Mouse (Mus musculus) intestine, postnatal 0 days (tissue): ENCODE measurements around the gene Nicn1. TPM values are rescaled to one million over a fixed set of nuclear protein-coding genes. Genes with fewer than 3 reads are reported as not detected.

Source experiments
- ATAC-seq: fragments of 200-750 bp; cut with Nextera tagmentation; 2 replicates; pipeline ENCODE4 v1.8.0; 2017; ENCODE audit warnings: mild to moderate bottlenecking, moderate TSS enrichment, moderate library complexity
- H3K27ac ChIP-seq: fragments of 300-500 bp; sonication (generic); 2 replicates; pipeline ENCODE4 v1.5.1; 2014; ENCODE audit warnings: mild to moderate bottlenecking, low read depth, low read length, moderate library complexity
- H3K27me3 ChIP-seq: fragments of 300-500 bp; sonication (generic); replicated peaks from 2 replicates; pipeline ENCODE4 v1.6.1; 2014; ENCODE audit warnings: low read length, mixed read lengths; ENCODE audit not compliant: control insufficient read depth, insufficient read depth
- H3K36me3 ChIP-seq: fragments of 300-500 bp; sonication (generic); 2 replicates; pipeline ENCODE4 v1.6.1; 2014; ENCODE audit warnings: mild to moderate bottlenecking, moderate library complexity; ENCODE audit not compliant: control insufficient read depth, insufficient read depth
- H3K4me1 ChIP-seq: fragments of 300-500 bp; sonication (generic); replicated peaks from 2 replicates; pipeline ENCODE4 v1.6.1; 2014; ENCODE audit warnings: antibody characterized with exemption, low read length, mixed read lengths; ENCODE audit not compliant: control insufficient read depth, insufficient read depth
- H3K4me2 ChIP-seq: fragments of 300-500 bp; sonication (generic); replicated peaks from 2 replicates; pipeline ENCODE4 v1.6.1; 2014; ENCODE audit warnings: low read depth, mild to moderate bottlenecking, moderate library complexity
- H3K4me3 ChIP-seq: fragments of 300-500 bp; sonication (generic); 2 replicates; pipeline ENCODE4 v1.5.1; 2014; ENCODE audit warnings: low read depth, low read length
- H3K9ac ChIP-seq: fragments of 300-500 bp; sonication (generic); 2 replicates; pipeline ENCODE4 v1.6.1; 2014; ENCODE audit warnings: mild to moderate bottlenecking, low read depth, low read length
- H3K9me3 ChIP-seq: fragments of 300-500 bp; sonication (generic); 2 replicates; pipeline ENCODE4 v1.6.1; 2016; ENCODE audit warnings: mixed run types; ENCODE audit not compliant: control insufficient read depth
- CTCF ChIP-seq: sonication (generic); IDR thresholded peaks from 2 replicates; pipeline ENCODE4 v1.5.1; 2016; ENCODE audit warnings: low read depth, mild to moderate bottlenecking, control low read depth, antibody characterized with exemption, moderate library complexity
- WGBS: fragments of 180-500 bp; shearing (Covaris S2); extraction: QIAGEN DNeasy Blood & Tissue Kit; methylation state at CpG from one replicate; pipeline ENCODE4 v1.1.7; 2014; 5-methylcytosine and 5-hydroxymethylcytosine counted together
- polyA plus RNA-seq: library from polyadenylated mRNA; unstranded; fragments of >200 nt; fragmentation: Nextera tagmentation; extraction: Ambion mirVana; gene quantifications from 2 replicates; pipeline ENCODE4 v1.2.1, GENCODE M21; 2015

Nicn1 gene
- polyA plus RNA-seq, 1 experiment from 2014 or later, result 15.6 TPM

DNA sequence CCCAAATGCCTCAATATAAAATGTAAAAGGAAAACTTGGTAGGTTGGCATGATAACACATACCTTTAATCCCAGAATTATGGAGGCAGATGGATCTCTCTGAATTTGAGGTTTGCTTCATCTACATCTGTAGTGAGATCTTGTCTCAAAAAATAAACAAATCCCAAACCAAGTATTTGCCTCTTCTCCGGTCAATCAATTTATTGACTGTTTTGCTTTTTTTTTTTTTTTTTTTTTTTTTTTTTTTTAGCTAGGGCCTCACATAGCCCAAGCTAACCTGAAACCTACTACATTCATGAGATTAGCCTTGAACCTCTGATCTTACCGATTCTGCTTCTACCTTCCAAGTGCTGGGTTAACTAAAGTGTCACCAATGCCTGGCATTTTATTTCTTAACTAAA, 882 bp upstream of the Nicn1 start:
- WGBS, result 40% methylated on average over 2 of the region's 2 CpGs
- Histone ChIP-seq H3K9ac (no peak overlapping the region), H3K36me3 (no peaks in the 10 kb centered on the region), H3K27ac (no peak overlapping the region), H3K4me1 (no peaks in the 10 kb centered on the region), H3K27me3 (no peaks in the 10 kb centered on the region), H3K4me3 (no peak overlapping the region), H3K4me2 (no peak overlapping the region; the same call in 1 of the 2 replicates), H3K9me3 (no peaks in the 10 kb centered on the region)
- TF ChIP-seq CTCF, result no peak
- no peak for ATAC-seq

DNA sequence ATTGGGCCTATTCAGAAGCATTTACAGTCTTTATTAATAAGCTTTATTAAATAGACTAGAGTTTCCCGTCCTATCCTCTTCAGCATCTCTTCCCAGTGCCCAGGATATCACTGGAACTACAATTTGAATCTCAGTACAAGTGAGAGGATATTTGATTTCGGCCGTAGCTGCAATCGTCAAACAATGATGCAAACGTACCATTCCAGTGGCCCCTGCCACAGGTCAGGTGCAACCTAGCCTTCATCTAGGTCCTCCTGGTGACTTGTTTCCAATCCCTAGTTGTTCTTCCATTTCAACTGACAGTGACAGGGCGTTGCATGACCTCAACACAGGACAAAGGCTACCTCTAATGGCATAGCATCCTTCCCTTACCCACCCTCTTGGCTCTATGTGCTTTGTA, 544 bp downstream of the Nicn1 start:
- Histone ChIP-seq H3K9ac (no peak overlapping the region), H3K27me3 (no peaks in the 10 kb centered on the region), H3K27ac (no peak overlapping the region), H3K36me3 (no peaks in the 10 kb centered on the region), H3K4me3 (peak overlapping the region; percentile 51), H3K4me2 (peak overlapping the region; percentile 74), H3K4me1 (no peaks in the 10 kb centered on the region), H3K9me3 (no peaks in the 10 kb centered on the region)
- TF ChIP-seq CTCF, result no peak
- 37% methylated on average over 6 of the region's 6 CpGs for WGBS
- no peak for ATAC-seq

DNA sequence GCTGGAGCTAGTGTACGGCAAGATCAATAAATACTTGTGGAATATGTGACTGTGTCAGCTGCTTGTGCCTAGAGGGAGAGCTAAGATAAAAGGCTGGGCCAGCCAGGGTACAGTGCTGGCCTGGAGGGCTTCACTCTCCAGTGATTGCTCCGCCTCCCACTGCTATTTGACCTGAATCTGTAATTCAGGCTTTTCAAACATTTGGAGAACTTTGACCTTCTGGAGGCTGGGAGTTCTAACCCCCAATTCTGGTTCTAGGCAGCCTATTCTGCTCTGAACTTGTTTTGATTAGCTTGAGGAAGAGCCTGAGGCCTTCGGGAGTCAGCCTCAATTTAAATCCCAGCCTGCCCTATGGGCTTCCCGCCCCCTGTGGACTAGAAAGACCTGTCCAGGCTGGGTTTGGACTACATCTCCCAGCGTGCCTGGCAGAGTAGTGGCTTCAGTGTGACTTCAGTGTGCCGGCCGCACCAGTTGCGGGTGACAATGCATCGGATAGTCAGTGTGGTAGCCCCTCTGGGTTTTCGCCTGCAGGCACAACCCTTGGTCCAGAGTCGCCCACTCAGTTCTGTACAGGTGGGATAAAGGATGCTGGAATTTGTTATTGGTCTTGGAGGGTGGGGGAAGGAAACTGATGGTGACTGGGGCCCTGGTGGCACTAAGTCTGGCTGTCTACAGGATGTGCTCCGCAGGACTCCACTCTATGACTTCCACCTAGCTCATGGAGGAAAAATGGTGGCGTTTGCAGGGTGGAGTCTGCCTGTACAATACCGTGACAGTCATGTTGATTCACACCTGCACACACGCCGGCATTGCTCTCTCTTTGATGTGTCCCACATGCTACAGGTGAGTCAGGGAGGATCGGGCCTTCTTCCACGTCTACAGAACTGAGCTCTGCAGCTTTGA, 6.5 kb downstream of the Nicn1 start, which contains the start of gene Amt:
TSS of gene Amt (plus strand) at position 401 of the 903 bp plus-strand sequence.
- TF ChIP-seq CTCF, result no peak
- WGBS, result 23% methylated on average over 18 of the region's 18 CpGs
- H3K4me1 ChIP-seq, result no peaks in the 10 kb centered on the region
- peak within 1 kb of the TSS; percentile 5; the same call in 1 of the 2 replicates for H3K4me3 ChIP-seq
- H3K4me2 ChIP-seq, result peak within 1 kb of the TSS; percentile 53
- no peaks in the 10 kb centered on the region for H3K9me3 ChIP-seq
- no peaks in the 10 kb centered on the region for H3K27me3 ChIP-seq
- peak within 1 kb of the TSS; percentile 66 for H3K27ac ChIP-seq
- peak; percentile 78 for ATAC-seq
- H3K36me3 ChIP-seq, result 0 out of 2 replicates have a peak, but pooled peaks cover 9% of the 10 kb centered on the region
- H3K9ac ChIP-seq, result no peak within 1 kb of the TSS; the same call in 1 of the 2 replicates

DNA sequence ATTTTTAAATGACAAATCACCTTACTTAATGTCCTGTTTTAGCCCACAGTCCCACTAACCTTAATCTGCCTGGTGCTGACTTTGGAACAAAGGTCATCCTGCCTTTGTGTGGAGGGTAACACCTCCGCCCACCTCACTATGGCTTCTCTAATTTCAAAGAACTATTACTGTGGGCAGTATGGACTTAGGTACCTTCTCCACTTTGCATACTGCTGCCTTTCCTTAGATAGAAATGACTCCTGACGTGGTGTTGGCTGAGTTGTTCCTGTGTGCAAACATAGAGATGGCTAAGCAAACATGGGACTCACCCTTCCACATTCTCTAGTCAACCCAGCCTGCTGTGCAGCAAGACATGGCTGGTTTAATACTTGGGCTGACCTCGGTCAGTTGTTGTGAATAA, 11.6 kb downstream of the Nicn1 start:
- Histone ChIP-seq H3K9ac (no peak overlapping the region), H3K9me3 (no peaks in the 10 kb centered on the region), H3K27ac (no peak overlapping the region), H3K27me3 (no peaks in the 10 kb centered on the region), H3K4me2 (no peak overlapping the region), H3K36me3 (peaks cover 22% of the 10 kb centered on the region), H3K4me1 (0 out of 2 replicates have a peak, but pooled peaks cover 5% of the 10 kb centered on the region), H3K4me3 (no peak overlapping the region)
- WGBS, result 51% methylated on average over 3 of the region's 3 CpGs
- ATAC-seq, result no peak
- TF ChIP-seq CTCF, result no peak

DNA sequence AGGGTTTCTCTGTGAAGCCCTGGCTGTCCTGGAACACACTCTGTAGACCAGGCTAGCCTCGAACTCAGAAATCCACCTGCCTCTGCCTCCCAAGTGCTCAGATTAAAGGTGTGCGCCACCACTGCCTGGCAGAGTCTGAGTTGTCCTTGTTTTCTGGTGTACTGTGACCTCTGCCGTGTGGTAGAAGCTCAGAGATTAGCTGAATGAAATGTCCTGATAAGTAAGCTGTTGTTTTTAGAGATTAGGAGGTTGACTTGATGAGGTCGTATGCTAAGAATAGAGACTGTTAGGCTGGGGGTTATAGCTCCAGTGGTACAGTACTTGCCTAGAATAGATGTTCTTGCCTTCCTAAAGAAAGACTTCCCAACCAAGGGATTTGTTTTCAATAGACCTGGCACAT, 14.5 kb downstream of the Nicn1 start:
- Histone ChIP-seq H3K4me2 (peak overlapping the region; percentile 77), H3K27ac (peak overlapping the region; percentile 94; the same call in 1 of the 2 replicates), H3K4me1 (peaks cover 5% of the 10 kb centered on the region; the same call in 1 of the 2 replicates), H3K9me3 (no peaks in the 10 kb centered on the region), H3K9ac (no peak overlapping the region), H3K36me3 (peaks cover 17% of the 10 kb centered on the region), H3K4me3 (no peak overlapping the region), H3K27me3 (no peaks in the 10 kb centered on the region)
- ATAC-seq, result no peak
- no peak for TF ChIP-seq CTCF
- 56% methylated on average over 4 of the region's 4 CpGs for WGBS

DNA sequence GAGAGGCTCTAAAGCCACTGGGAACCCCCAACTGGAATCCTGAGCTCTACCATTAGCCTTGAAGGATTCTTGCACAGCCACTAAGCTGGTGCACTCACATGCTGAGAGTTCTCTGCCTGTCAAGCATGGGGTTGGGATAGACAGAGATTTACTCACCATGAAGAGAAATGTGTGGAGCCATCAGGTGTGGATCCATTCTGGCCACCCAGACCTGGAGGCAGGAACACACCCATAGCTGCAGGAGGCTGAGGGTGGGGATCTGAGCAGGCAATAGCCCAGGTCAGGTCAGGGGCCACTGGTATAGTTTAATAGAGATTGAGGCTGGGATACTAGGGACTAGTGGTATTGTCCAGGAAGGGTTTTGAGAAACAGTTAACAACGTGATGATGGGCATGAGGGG, 14.9 kb downstream of the Nicn1 start:
- TF ChIP-seq CTCF, result no peak
- H3K4me3 ChIP-seq, result peak overlapping the region; percentile 72
- H3K9ac ChIP-seq, result peak overlapping the region; percentile 71
- ATAC-seq, result no peak
- WGBS, result 0% methylated on average over 1 of the region's 1 CpGs
- peaks cover 17% of the 10 kb centered on the region for H3K36me3 ChIP-seq
- H3K9me3 ChIP-seq, result no peaks in the 10 kb centered on the region
- H3K4me2 ChIP-seq, result peak overlapping the region; percentile 77
- H3K27ac ChIP-seq, result peak overlapping the region; percentile 94
- no peaks in the 10 kb centered on the region for H3K27me3 ChIP-seq
- peaks cover 5% of the 10 kb centered on the region; the same call in 1 of the 2 replicates for H3K4me1 ChIP-seq
